Mouse (Mus musculus) bone marrow, adult 2 months (tissue): Measurements from ENCODE around the gene Comtd1. TPM values are rescaled to one million over a fixed set of nuclear protein-coding genes. Genes with fewer than 3 reads are reported as not detected.

Experiments
- H3K27ac ChIP-seq: fragments of 200-500 bp; 2 replicates; pipeline ENCODE4 v1.5.1; 2012; ENCODE audit warnings: low read depth, mild to moderate bottlenecking, control low read depth, inconsistent platforms, low read length; ENCODE audit not compliant: control insufficient read depth, poor library complexity, insufficient read depth
- H3K4me1 ChIP-seq: fragments of 200-500 bp; 2 replicates; pipeline ENCODE4 v1.6.1; 2011; ENCODE audit warnings: low read length; ENCODE audit not compliant: control insufficient read depth, insufficient read depth
- H3K4me3 ChIP-seq: fragments of 200-500 bp; replicated peaks from 2 replicates; pipeline ENCODE3; 2011; ENCODE audit warnings: mild to moderate bottlenecking, low read depth, low read length, control low read depth; ENCODE audit not compliant: control insufficient read depth
- CTCF ChIP-seq: fragments of 200-500 bp; IDR thresholded peaks from 2 replicates; pipeline ENCODE4 v1.5.1; 2011; ENCODE audit warnings: low read length, control low read depth; ENCODE audit not compliant: control insufficient read depth, insufficient read depth
- POLR2A ChIP-seq: fragments of 200-500 bp; IDR thresholded peaks from 2 replicates; pipeline ENCODE4 v1.6.1; 2011; ENCODE audit warnings: low read depth, mild to moderate bottlenecking, control low read depth, low read length, borderline replicate concordance; ENCODE audit not compliant: control insufficient read depth
- WGBS: fragments of 180-500 bp; shearing (Covaris S2); methylation state at CpG from one replicate; pipeline ENCODE4 v1.1.7; 2018; 5-methylcytosine and 5-hydroxymethylcytosine counted together
- polyA plus RNA-seq: library from polyadenylated mRNA; stranded (reverse); fragments of >200 nt; gene quantifications from 2 replicates; pipeline ENCODE4 v1.2.4, GENCODE M21; 2011; ENCODE audit warnings: low replicate concordance; ENCODE audit not compliant: missing spikeins, insufficient read depth, insufficient read length

Gene Comtd1
- 15.8 and 45.0 TPM in 2 replicates for polyA plus RNA-seq

DNA sequence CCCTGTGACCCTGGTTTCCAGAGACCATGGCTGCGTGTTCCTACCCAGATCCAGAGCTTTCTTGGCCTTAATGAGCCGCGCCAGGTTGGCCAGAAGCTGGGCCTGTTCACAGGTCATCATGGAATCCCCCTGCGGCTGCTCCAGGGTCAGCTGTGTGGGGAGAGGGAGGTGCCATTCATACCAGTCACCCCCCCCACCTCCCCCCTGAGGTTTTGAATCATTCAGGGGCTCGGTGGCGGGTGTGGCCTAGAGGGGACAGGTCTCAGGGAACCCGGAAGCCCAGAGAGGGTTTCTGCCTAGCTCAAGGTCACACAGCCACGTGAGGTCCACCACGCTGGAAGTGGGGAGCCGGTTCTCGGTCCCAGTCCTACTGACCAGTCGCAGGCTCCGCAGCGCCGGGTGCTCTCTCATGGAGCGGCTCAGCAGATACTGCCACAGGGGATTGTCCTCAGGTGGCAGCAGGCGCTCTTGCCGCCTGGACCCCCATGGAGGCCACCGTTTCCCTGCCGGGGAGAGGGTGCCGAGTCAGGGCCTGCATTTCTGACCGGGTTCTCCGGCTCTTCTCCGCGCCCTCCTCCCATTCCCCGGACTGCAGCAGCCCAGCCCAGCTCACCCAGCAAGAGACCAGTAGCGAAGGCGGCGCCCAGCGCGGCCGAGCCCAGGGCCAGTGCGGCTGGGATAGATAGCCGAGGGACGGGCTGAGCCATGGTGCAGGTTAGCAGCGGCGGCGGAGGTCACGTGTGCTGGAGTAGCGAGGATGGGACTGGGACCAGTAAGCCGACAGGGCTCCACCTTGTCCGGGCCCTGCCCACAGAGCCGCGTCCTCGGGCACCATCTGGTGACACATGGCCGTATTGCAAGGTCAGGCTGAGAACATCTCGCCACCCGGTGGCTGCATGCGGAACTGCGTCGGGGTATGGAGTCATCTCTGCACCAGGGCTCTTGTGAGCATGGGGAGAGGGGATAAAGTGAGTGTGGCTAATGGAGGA, at the start of gene Comtd1:
Gene Comtd1 (minus strand): TSS at position 812 of the 989 bp plus-strand sequence.
- WGBS: under 1% methylated on average over 51 of the region's 51 CpGs
- H3K27ac ChIP-seq: peak within 1 kb of the TSS; percentile 56
- peak; percentile 74; the same call in 1 of the 2 replicates for TF ChIP-seq POLR2A
- peak; percentile 100 for TF ChIP-seq CTCF
- H3K4me3 ChIP-seq: peak within 1 kb of the TSS; percentile 58
- H3K4me1 ChIP-seq: peaks cover 3% of the 10 kb centered on the region; the same call in 1 of the 2 replicates

DNA sequence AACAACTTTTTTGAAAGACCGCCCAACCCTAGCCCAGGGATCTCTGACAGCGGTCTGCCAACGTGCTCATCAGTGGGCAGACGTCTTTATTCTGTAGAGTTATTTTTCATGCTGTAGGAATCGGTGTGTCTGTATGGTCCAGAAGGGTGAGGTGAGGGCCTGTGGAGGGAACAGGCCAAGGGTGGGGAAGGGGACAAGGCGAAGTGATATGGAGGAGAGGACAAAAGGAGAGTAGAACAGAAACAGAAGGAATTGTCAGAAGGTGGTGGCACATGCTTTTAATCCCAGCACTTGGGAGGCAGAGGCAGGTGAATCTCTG, 43.5 kb upstream of the Comtd1 start:
- WGBS: 84% methylated on average over 6 of the region's 6 CpGs

DNA sequence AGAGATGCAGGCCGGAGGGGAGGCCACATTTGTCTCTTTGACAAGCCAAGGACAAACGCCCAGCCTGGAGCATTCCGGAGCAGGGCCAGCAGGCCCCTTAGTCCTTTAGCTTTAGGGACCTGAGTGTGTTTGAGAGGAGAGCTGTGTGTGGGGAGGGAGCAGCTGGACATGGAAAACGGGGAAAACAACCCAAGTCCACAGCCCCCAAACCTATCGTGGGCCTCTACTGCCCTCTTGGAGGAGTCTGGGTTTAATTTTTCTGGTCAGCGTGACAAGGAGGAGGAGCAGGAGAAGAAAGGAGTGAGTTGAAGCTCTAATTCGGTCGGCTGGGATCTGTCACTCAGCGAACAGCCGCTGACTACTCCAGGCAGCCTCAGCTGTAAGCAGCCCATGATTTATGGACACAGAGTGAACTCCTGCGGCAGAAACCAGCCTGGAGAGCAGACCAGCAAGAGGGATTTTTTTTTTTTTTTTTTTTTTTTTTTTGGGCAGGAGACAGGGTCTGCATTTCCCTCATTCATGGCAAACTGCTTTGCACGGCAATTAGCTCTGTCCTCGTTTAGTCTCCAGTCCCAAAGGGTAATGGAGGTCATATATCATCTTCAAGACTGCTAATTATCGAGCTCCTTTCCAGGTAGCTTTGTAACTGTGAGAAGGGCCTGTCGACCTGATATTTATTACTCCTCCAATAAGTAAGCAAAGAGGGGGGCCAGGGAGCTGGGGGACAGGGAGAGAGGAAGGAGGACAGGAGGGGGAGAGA, 43.0 kb upstream of the Comtd1 start:
- H3K4me3 ChIP-seq: no peak overlapping the region
- no peak overlapping the region for H3K27ac ChIP-seq
- TF ChIP-seq CTCF (no peak), POLR2A (no peak)
- peaks cover 4% of the 10 kb centered on the region for H3K4me1 ChIP-seq
- 42% methylated on average over 15 of the region's 15 CpGs for WGBS

More for the DNA sequence above, 43.5 kb upstream of the Comtd1 start:
- no peak for TF ChIP-seq POLR2A
- no peak for TF ChIP-seq CTCF
- Histone ChIP-seq H3K27ac (no peak overlapping the region), H3K4me1 (peaks cover 4% of the 10 kb centered on the region), H3K4me3 (no peak overlapping the region)

DNA sequence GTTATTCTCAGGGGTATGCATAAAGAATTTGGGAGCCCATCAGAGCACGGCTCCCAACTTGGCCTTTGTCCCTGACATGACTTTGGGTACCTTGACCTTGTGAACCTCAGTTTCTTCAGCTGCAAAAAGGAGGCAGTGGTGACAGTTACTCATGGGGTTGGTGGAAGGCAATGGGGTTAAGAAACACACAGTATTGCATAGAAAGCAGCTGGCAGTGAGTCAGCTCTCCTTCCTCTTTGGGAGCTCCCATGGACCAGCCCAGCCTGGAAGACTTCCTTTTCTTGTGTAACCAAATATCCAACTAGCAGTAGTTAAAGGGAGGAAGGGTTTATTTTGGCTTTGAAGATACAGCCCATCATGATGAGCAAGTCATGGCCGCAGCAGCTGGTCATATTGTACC, 41.7 kb upstream of the Comtd1 start:
- H3K4me3 ChIP-seq: no peak overlapping the region
- whole genome bisulfite sequencing: 46% methylated on average over 2 of the region's 2 CpGs
- no peak overlapping the region for H3K27ac ChIP-seq
- peaks cover 4% of the 10 kb centered on the region for H3K4me1 ChIP-seq
- TF ChIP-seq CTCF (no peak), POLR2A (no peak)

DNA sequence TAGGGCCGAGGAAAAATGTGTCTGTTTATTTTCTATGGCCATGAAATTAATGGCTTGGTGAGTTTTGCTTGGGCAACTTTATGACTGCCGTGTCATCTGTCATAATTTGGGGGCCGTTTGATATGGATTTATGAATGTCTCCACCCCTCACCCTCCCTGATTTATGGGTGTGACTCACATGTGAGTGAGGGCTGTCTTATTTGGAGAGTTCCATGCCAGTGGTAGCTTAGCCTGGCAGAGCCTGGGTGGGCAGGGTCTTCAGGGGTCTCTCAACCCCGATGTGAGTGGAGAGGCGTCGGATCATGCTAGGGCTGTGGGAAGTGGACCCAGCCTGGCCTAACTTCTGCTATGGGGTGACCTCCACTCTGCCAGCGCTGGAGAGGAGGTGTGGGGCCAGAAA, 18.0 kb upstream of the Comtd1 start:
- no peak overlapping the region for H3K27ac ChIP-seq
- H3K4me3 ChIP-seq: no peak overlapping the region
- TF ChIP-seq POLR2A: no peak
- TF ChIP-seq CTCF: no peak
- WGBS: 82% methylated on average over 7 of the region's 7 CpGs
- H3K4me1 ChIP-seq: no peaks in the 10 kb centered on the region

DNA sequence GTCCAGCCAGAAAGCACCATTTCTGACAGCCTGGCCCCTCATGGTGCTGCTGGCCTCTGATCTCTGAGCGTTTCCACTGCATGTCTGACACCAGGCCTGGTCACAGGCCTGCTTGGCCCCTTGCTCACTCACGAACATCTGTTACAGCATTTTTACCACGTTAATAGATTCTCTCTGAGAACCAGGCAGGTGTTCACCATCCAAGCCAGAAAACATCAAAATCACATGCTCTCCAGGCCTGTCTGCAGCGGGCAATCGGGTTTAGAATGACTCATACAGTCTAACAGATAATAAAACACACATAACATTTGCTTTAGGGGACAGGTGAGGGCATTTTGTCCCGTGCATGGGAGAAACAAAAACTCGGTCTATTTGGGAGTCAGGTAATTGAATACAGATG, 17.5 kb upstream of the Comtd1 start:
- Histone ChIP-seq H3K4me1 (no peaks in the 10 kb centered on the region), H3K4me3 (no peak overlapping the region), H3K27ac (no peak overlapping the region)
- TF ChIP-seq CTCF (no peak), POLR2A (no peak)
- WGBS: 76% methylated on average over 7 of the region's 7 CpGs

DNA sequence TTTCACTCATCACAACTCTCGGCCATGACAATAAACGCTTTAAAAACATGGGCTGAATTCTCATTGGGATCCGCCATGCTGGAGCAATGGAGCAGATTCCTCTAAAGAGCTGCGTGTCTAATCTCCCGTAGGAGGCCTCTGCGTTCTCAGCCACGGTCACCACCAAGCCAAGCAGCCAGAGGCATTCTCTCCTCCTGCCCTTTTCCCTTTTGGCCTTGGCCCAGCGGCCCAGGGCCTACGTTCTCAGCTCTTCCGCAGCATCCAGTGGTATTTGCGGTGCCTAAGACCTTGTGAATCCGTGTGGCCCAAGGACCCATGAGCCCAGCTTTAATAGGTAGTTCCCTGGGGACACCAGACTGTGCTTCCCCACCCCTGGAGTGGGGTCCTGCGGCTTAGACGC, 8.1 kb upstream of the Comtd1 start:
- H3K4me1 ChIP-seq: peaks cover 2% of the 10 kb centered on the region; the same call in 1 of the 2 replicates
- WGBS: 89% methylated on average over 14 of the region's 14 CpGs
- no peak overlapping the region for H3K27ac ChIP-seq
- H3K4me3 ChIP-seq: no peak overlapping the region
- TF ChIP-seq POLR2A: no peak
- no peak for TF ChIP-seq CTCF

DNA sequence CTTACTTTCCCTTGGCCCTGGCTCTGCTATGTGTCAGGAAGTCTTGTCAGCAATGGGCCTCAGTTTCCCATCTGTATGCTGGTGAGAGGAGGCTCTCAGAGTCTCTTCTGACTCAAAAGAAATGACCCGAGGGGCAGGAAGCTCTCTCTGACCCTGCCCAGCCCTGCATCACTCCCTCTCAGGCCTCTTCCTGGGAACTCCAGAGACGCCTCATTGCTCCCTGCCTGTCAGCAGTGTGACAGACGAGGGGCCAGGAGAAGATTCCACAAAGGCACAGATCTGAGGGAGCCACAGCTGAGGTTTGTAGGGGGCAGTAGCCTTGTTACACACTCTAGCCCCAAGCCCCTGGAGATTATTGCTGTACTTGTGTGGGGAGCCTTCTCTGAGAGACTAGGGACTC, 7.2 kb upstream of the Comtd1 start:
- H3K4me1 ChIP-seq: peaks cover 2% of the 10 kb centered on the region; the same call in 1 of the 2 replicates
- WGBS: 70% methylated on average over 3 of the region's 3 CpGs
- H3K27ac ChIP-seq: no peak overlapping the region
- TF ChIP-seq CTCF (no peak), POLR2A (no peak)
- no peak overlapping the region for H3K4me3 ChIP-seq
